Mouse (Mus musculus) adrenal gland, postnatal 36 days (tissue): ENCODE data around the gene Matn3. TPM values are rescaled to one million over a fixed set of nuclear protein-coding genes. Genes with fewer than 3 reads are reported as not detected.

Experiments
- DNase-seq, 2 experiments: peaks; one replicate each; pipeline ENCODE4 v3.0.0; 2021; ENCODE audit warnings: mixed read lengths in 1 of 2
- long read RNA-seq, 2 experiments: library from polyadenylated mRNA; stranded (forward); transcript quantifications; one replicate each; pipeline ENCODE4 v2.0.0; 2021; ENCODE audit warnings: borderline sequencing depth in 2 of 2
- total RNA-seq, 2 experiments: library from RNA; stranded (reverse); gene quantifications; 2 replicates each; pipeline ENCODE4 v1.2.3; 2021

Gene Matn3
- total RNA-seq = not detected
- long read RNA-seq, experiment 1 = 0 reads
- long read RNA-seq, experiment 2 = 0 reads

- DNase-seq = peak; percentile 89 to 91
Measured at GRCm38 (mm10) chr12:8947714-8948464, at the start of gene Matn3. TSS of gene Matn3 (plus strand) at chr12:8947929.

- DNase-seq = no peak
Measured at GRCm38 (mm10) chr12:8898879-8899785, 48.6 kb upstream of the Matn3 start.

- DNase-seq = no peak
Measured at GRCm38 (mm10) chr12:8900107-8900698, 47.5 kb upstream of the Matn3 start.

GRCm38 (mm10) chr12:8900919-8901663 is 46.6 kb upstream of the Matn3 start:
- peak in 1 of 2 experiments; percentile 33 for DNase-seq

GRCm38 (mm10) chr12:8901934-8902333 is 45.8 kb upstream of the Matn3 start:
- no peak for DNase-seq

- no peak for DNase-seq
Measured at GRCm38 (mm10) chr12:8902479-8902878, 45.2 kb upstream of the Matn3 start.

- DNase-seq = peak; percentile 65 to 67
Measured at GRCm38 (mm10) chr12:8912860-8913685, 34.7 kb upstream of the Matn3 start.

GRCm38 (mm10) chr12:8913701-8914340 is 33.9 kb upstream of the Matn3 start:
- peak; percentile 55 to 65 for DNase-seq

GRCm38 (mm10) chr12:8916378-8916777 is 31.4 kb upstream of the Matn3 start:
- DNase-seq = peak; percentile 77 to 81

- DNase-seq = no peak
Measured at GRCm38 (mm10) chr12:8919231-8919630, 28.5 kb upstream of the Matn3 start.

- no peak for DNase-seq
Measured at GRCm38 (mm10) chr12:8920996-8921393, 26.7 kb upstream of the Matn3 start.

- peak; percentile 98 to 99 for DNase-seq
Measured at GRCm38 (mm10) chr12:8921394-8922368, 26.0 kb upstream of the Matn3 start, which contains the start of gene Laptm4a. TSS of gene Laptm4a (plus strand) at chr12:8921664.

GRCm38 (mm10) chr12:8922369-8923124 is 25.2 kb upstream of the Matn3 start:
- no peak for DNase-seq

- DNase-seq = no peak
Measured at GRCm38 (mm10) chr12:8923125-8923410, 24.7 kb upstream of the Matn3 start.

GRCm38 (mm10) chr12:8923603-8924002 is 24.1 kb upstream of the Matn3 start:
- no peak for DNase-seq

- DNase-seq = no peak
Measured at GRCm38 (mm10) chr12:8927652-8928051, 20.1 kb upstream of the Matn3 start.

GRCm38 (mm10) chr12:8928766-8929165 is 19.0 kb upstream of the Matn3 start:
- no peak for DNase-seq

GRCm38 (mm10) chr12:8931083-8931482 is 16.6 kb upstream of the Matn3 start:
- DNase-seq = no peak

GRCm38 (mm10) chr12:8935349-8935748 is 12.4 kb upstream of the Matn3 start:
- peak; percentile 75 to 81 for DNase-seq
